20 mouse cellular contexts compared by ENCODE assay signal in genomic region chr6:37290691-37291090, GRCm38 (mm10). TPM values are rescaled to one million over a fixed set of nuclear protein-coding genes. Genes with fewer than 3 reads are reported as not detected.
A peak's percentile ranks its signal among the peaks of the same experiment; 100 is the strongest.
DNase-seq lines count a peak whose midpoint lies in the region; ATAC-seq lines count a peak whose summit lies in the region.
"Had no signal": no experiment of that assay in that cellular context is flagged by ENCODE, and none has a peak within 500 bp of the region (broad histone marks: within the 10 kb centered on the region; RNA-seq: fewer than 3 reads in every experiment).

No protein-coding gene starts in this region.

- no peaks in the 10 kb centered on the region; the same call in 1 of the 2 replicates for H3K27me3 ChIP-seq in heart, embryonic 12.5 days (replicated peaks)
- no peaks in the 10 kb centered on the region for H3K27me3 ChIP-seq in midbrain, embryonic 11.5 days (ENCODE audit: control insufficient read depth, insufficient read depth, low read length)
- H3K27me3 ChIP-seq in midbrain, embryonic 15.5 days (replicated peaks) = no peaks in the 10 kb centered on the region
- H3K27me3 ChIP-seq: CH12.LX had no signal

- H3K9ac ChIP-seq in heart, embryonic 12.5 days = no peak overlapping the region
- no peak overlapping the region for H3K9ac ChIP-seq in midbrain, embryonic 11.5 days (ENCODE audit: low read length)
- H3K9ac ChIP-seq in midbrain, embryonic 15.5 days = no peak overlapping the region

- DNase-seq in heart, adult 11 months = peak; percentile 51
- DNase-seq in midbrain, embryonic 11.5 days (ENCODE audit: low spot score, missing footprints) = peak; percentile 64
- DNase-seq: adrenal gland, adult 2 months; adrenal gland, adult 8-10 months; adrenal gland, postnatal 10 days; adrenal gland, postnatal 14 days; adrenal gland, postnatal 25 days; adrenal gland, postnatal 36 days; B cell, adult 2 months; cerebellum, adult 11 months; cerebellum, adult 11-12 months; cerebellum, adult 18-20 months had no signal

- H3K4me3 ChIP-seq in heart, embryonic 12.5 days = no peak overlapping the region
- H3K4me3 ChIP-seq in midbrain, embryonic 11.5 days (ENCODE audit: low read depth, low read length) = no peak overlapping the region
- H3K4me3 ChIP-seq in midbrain, embryonic 15.5 days = no peak overlapping the region

- no peaks in the 10 kb centered on the region for H3K9me3 ChIP-seq in heart, embryonic 12.5 days (replicated peaks)
- H3K9me3 ChIP-seq in midbrain, embryonic 11.5 days (ENCODE audit: control insufficient read depth, low read length) = no peaks in the 10 kb centered on the region
- H3K9me3 ChIP-seq in midbrain, embryonic 15.5 days = no peaks in the 10 kb centered on the region

- H3K4me1 ChIP-seq in heart, embryonic 12.5 days (replicated peaks) = peaks cover 5% of the 10 kb centered on the region
- no peaks in the 10 kb centered on the region for H3K4me1 ChIP-seq in midbrain, embryonic 11.5 days (ENCODE audit: control insufficient read depth, insufficient read depth, low read length)
- H3K4me1 ChIP-seq in midbrain, embryonic 15.5 days = peaks cover 6% of the 10 kb centered on the region; the same call in 1 of the 2 replicates

- no peak overlapping the region for H3K27ac ChIP-seq in heart, embryonic 12.5 days (ENCODE audit: poor library complexity, severe bottlenecking)
- no peak overlapping the region for H3K27ac ChIP-seq in midbrain, embryonic 11.5 days (ENCODE audit: low read depth, low read length)
- no peak overlapping the region for H3K27ac ChIP-seq in midbrain, embryonic 15.5 days

- no peak for ATAC-seq in heart, embryonic 12.5 days (ENCODE audit: insufficient number of reproducible peaks, low FRiP score)
- ATAC-seq in midbrain, embryonic 11.5 days (ENCODE audit: low FRiP score) = no peak
- ATAC-seq in midbrain, embryonic 15.5 days (replicated peaks) = no peak
- ATAC-seq: activated CD4-positive, CD25-positive, alpha-beta regulatory T cell, adult 4 months; CD4-positive, CD25-positive, alpha-beta regulatory T cell, adult 4 months; Patski had no signal

- H3K36me3 ChIP-seq in heart, embryonic 12.5 days = no peaks in the 10 kb centered on the region
- H3K36me3 ChIP-seq in midbrain, embryonic 11.5 days (ENCODE audit: control insufficient read depth, insufficient read depth, low read length) = no peaks in the 10 kb centered on the region
- H3K36me3 ChIP-seq in midbrain, embryonic 15.5 days (replicated peaks) = 0 out of 2 replicates have a peak, but pooled peaks cover 2% of the 10 kb centered on the region
- H3K36me3 ChIP-seq: G1E had no signal

- H3K4me2 ChIP-seq in heart, embryonic 12.5 days = no peak overlapping the region
- no peak overlapping the region for H3K4me2 ChIP-seq in midbrain, embryonic 11.5 days
- no peak overlapping the region for H3K4me2 ChIP-seq in midbrain, embryonic 15.5 days

- WGBS in heart, embryonic 12.5 days = 87% methylated on average over 3 of the region's 3 CpGs
- 90% methylated on average over 3 of the region's 3 CpGs for WGBS in midbrain, embryonic 11.5 days
- 95% methylated on average over 3 of the region's 3 CpGs for WGBS in midbrain, embryonic 15.5 days

RNA-seq across cellular contexts. Expression of gene Dgki, which starts 9.3 kb away (rescaled TPM):
- 0.84 and 0.86 TPM in 2 replicates for polyA plus RNA-seq in heart, embryonic 12.5 days (2016; fragmentation: Nextera tagmentation; extraction: Ambion mirVana)
- polyA plus RNA-seq in midbrain, embryonic 11.5 days (2014; fragmentation: Nextera tagmentation; extraction: Ambion mirVana) = 2.1 TPM in 2 replicates
- 6.9 and 8.9 TPM in 2 replicates for polyA plus RNA-seq in midbrain, embryonic 15.5 days (2015; fragmentation: Nextera tagmentation; extraction: Ambion mirVana)
- polyA plus RNA-seq: C2C12, G1E had no signal
